Mouse (Mus musculus): Measurements from ENCODE around the gene Cd160. TPM values are rescaled to one million over a fixed set of nuclear protein-coding genes. Genes with fewer than 3 reads are reported as not detected.

The Cd160 gene
- polyA plus RNA-seq, 1 experiment from 2014 or later: 0.21 TPM

GRCm38 (mm10) chr3:96838996-96839645, 10.0 kb upstream of the Cd160 start:
- Histone ChIP-seq H3K4me1 (ENCODE audit: control insufficient read depth, insufficient read depth, low read depth, low read length) (no peaks in the 10 kb centered on the region), H3K4me2 (ENCODE audit: low read length) (no peak overlapping the region), H3K9ac (ENCODE audit: low read depth, low read length) (no peak overlapping the region), H3K27me3 (replicated peaks; ENCODE audit: control insufficient read depth, insufficient read depth, low read length) (no peaks in the 10 kb centered on the region), H3K4me3 (ENCODE audit: low read length) (no peak overlapping the region), H3K36me3 (ENCODE audit: control insufficient read depth, insufficient read depth, low read length) (no peaks in the 10 kb centered on the region), H3K27ac (ENCODE audit: low read depth, low read length) (no peak overlapping the region), H3K9me3 (ENCODE audit: control insufficient read depth, low read length) (no peaks in the 10 kb centered on the region)
- no peak for ATAC-seq
- WGBS: 86% methylated on average over 7 of the region's 7 CpGs

GRCm38 (mm10) chr3:96836414-96836813, 7.3 kb upstream of the Cd160 start:
- H3K9me3 ChIP-seq (ENCODE audit: control insufficient read depth, low read length): no peaks in the 10 kb centered on the region
- ATAC-seq: no peak

GRCm38 (mm10) chr3:96834587-96835348, 5.6 kb upstream of the Cd160 start:
- Histone ChIP-seq H3K36me3 (ENCODE audit: control insufficient read depth, insufficient read depth, low read length) (no peaks in the 10 kb centered on the region), H3K9me3 (ENCODE audit: control insufficient read depth, low read length) (no peaks in the 10 kb centered on the region), H3K9ac (ENCODE audit: low read depth, low read length) (no peak overlapping the region), H3K4me1 (ENCODE audit: control insufficient read depth, insufficient read depth, low read depth, low read length) (no peaks in the 10 kb centered on the region), H3K4me2 (ENCODE audit: low read length) (no peak overlapping the region), H3K27me3 (replicated peaks; ENCODE audit: control insufficient read depth, insufficient read depth, low read length) (no peaks in the 10 kb centered on the region), H3K4me3 (ENCODE audit: low read length) (no peak overlapping the region), H3K27ac (ENCODE audit: low read depth, low read length) (no peak overlapping the region)
- ATAC-seq: no peak
- 80% methylated on average over 7 of the region's 7 CpGs for WGBS

More at GRCm38 (mm10) chr3:96836414-96836813, 7.3 kb upstream of the Cd160 start:
- Histone ChIP-seq H3K4me1 (ENCODE audit: control insufficient read depth, insufficient read depth, low read depth, low read length) (no peaks in the 10 kb centered on the region), H3K27me3 (replicated peaks; ENCODE audit: control insufficient read depth, insufficient read depth, low read length) (no peaks in the 10 kb centered on the region), H3K27ac (ENCODE audit: low read depth, low read length) (no peak overlapping the region), H3K9ac (ENCODE audit: low read depth, low read length) (no peak overlapping the region), H3K36me3 (ENCODE audit: control insufficient read depth, insufficient read depth, low read length) (no peaks in the 10 kb centered on the region), H3K4me2 (ENCODE audit: low read length) (no peak overlapping the region), H3K4me3 (ENCODE audit: low read length) (no peak overlapping the region)
- 57% methylated on average over 2 of the region's 2 CpGs for WGBS

GRCm38 (mm10) chr3:96832930-96833329, 3.8 kb upstream of the Cd160 start:
- ATAC-seq: no peak
- Histone ChIP-seq H3K9ac (ENCODE audit: low read depth, low read length) (no peak overlapping the region), H3K27me3 (replicated peaks; ENCODE audit: control insufficient read depth, insufficient read depth, low read length) (no peaks in the 10 kb centered on the region), H3K9me3 (ENCODE audit: control insufficient read depth, low read length) (no peaks in the 10 kb centered on the region), H3K4me3 (ENCODE audit: low read length) (no peak overlapping the region), H3K36me3 (ENCODE audit: control insufficient read depth, insufficient read depth, low read length) (no peaks in the 10 kb centered on the region), H3K4me2 (ENCODE audit: low read length) (no peak overlapping the region), H3K4me1 (ENCODE audit: control insufficient read depth, insufficient read depth, low read depth, low read length) (no peaks in the 10 kb centered on the region), H3K27ac (ENCODE audit: low read depth, low read length) (no peak overlapping the region)
- WGBS: 16% methylated on average over 5 of the region's 5 CpGs

- no peak overlapping the region for H3K9ac ChIP-seq (ENCODE audit: low read depth, low read length)
- H3K4me3 ChIP-seq (ENCODE audit: low read length): no peak overlapping the region
- H3K27me3 ChIP-seq (replicated peaks; ENCODE audit: control insufficient read depth, insufficient read depth, low read length): no peaks in the 10 kb centered on the region
- no peak for ATAC-seq
- H3K4me2 ChIP-seq (ENCODE audit: low read length): no peak overlapping the region
- 77% methylated on average over 10 of the region's 10 CpGs for WGBS
- H3K36me3 ChIP-seq (ENCODE audit: control insufficient read depth, insufficient read depth, low read length): no peaks in the 10 kb centered on the region
- no peaks in the 10 kb centered on the region for H3K4me1 ChIP-seq (ENCODE audit: control insufficient read depth, insufficient read depth, low read depth, low read length)
- no peaks in the 10 kb centered on the region for H3K9me3 ChIP-seq (ENCODE audit: control insufficient read depth, low read length)
- H3K27ac ChIP-seq (ENCODE audit: low read depth, low read length): no peak overlapping the region
These were observed 705 bp upstream of the Cd160 start for GRCm38 (mm10) chr3:96829856-96830255.

GRCm38 (mm10) chr3:96828308-96828864, 765 bp downstream of the Cd160 start:
- no peak overlapping the region for H3K9ac ChIP-seq (ENCODE audit: low read depth, low read length)
- no peak overlapping the region for H3K4me3 ChIP-seq (ENCODE audit: low read length)
- no peak overlapping the region; the same call in 1 of the 2 replicates for H3K4me2 ChIP-seq (ENCODE audit: low read length)
- H3K4me1 ChIP-seq (ENCODE audit: control insufficient read depth, insufficient read depth, low read depth, low read length): no peaks in the 10 kb centered on the region
- WGBS: 39% methylated on average over 15 of the region's 15 CpGs
- no peaks in the 10 kb centered on the region for H3K36me3 ChIP-seq (ENCODE audit: control insufficient read depth, insufficient read depth, low read length)
- H3K27me3 ChIP-seq (replicated peaks; ENCODE audit: control insufficient read depth, insufficient read depth, low read length): no peaks in the 10 kb centered on the region
- no peak overlapping the region for H3K27ac ChIP-seq (ENCODE audit: low read depth, low read length)
- no peaks in the 10 kb centered on the region for H3K9me3 ChIP-seq (ENCODE audit: control insufficient read depth, low read length)
- ATAC-seq: no peak

GRCm38 (mm10) chr3:96825261-96825660, 3.9 kb downstream of the Cd160 start:
- no peak for ATAC-seq
- WGBS: 43% methylated on average over 11 of the region's 11 CpGs
- H3K4me1 ChIP-seq (ENCODE audit: control insufficient read depth, insufficient read depth, low read depth, low read length): no peaks in the 10 kb centered on the region
- H3K4me2 ChIP-seq (ENCODE audit: low read length): no peak overlapping the region
- no peak overlapping the region for H3K27ac ChIP-seq (ENCODE audit: low read depth, low read length)
- no peaks in the 10 kb centered on the region for H3K36me3 ChIP-seq (ENCODE audit: control insufficient read depth, insufficient read depth, low read length)
- H3K9ac ChIP-seq (ENCODE audit: low read depth, low read length): no peak overlapping the region
- H3K9me3 ChIP-seq (ENCODE audit: control insufficient read depth, low read length): no peaks in the 10 kb centered on the region
- H3K27me3 ChIP-seq (replicated peaks; ENCODE audit: control insufficient read depth, insufficient read depth, low read length): no peaks in the 10 kb centered on the region
- H3K4me3 ChIP-seq (ENCODE audit: low read length): no peak overlapping the region

- Histone ChIP-seq H3K36me3 (ENCODE audit: control insufficient read depth, insufficient read depth, low read length) (no peaks in the 10 kb centered on the region), H3K27me3 (replicated peaks; ENCODE audit: control insufficient read depth, insufficient read depth, low read length) (no peaks in the 10 kb centered on the region), H3K9me3 (ENCODE audit: control insufficient read depth, low read length) (no peaks in the 10 kb centered on the region), H3K4me2 (ENCODE audit: low read length) (no peak overlapping the region), H3K9ac (ENCODE audit: low read depth, low read length) (no peak overlapping the region), H3K4me1 (ENCODE audit: control insufficient read depth, insufficient read depth, low read depth, low read length) (no peaks in the 10 kb centered on the region), H3K27ac (ENCODE audit: low read depth, low read length) (no peak overlapping the region), H3K4me3 (ENCODE audit: low read length) (no peak overlapping the region)
- 81% methylated on average over 12 of the region's 12 CpGs for WGBS
- no peak for ATAC-seq
These were observed 4.5 kb downstream of the Cd160 start for GRCm38 (mm10) chr3:96824614-96825013.

- ATAC-seq: no peak
- H3K4me2 ChIP-seq (ENCODE audit: low read length): no peak overlapping the region
- H3K36me3 ChIP-seq (ENCODE audit: control insufficient read depth, insufficient read depth, low read length): no peaks in the 10 kb centered on the region
- no peaks in the 10 kb centered on the region for H3K27me3 ChIP-seq (replicated peaks; ENCODE audit: control insufficient read depth, insufficient read depth, low read length)
- 64% methylated on average over 3 of the region's 3 CpGs for WGBS
- H3K9ac ChIP-seq (ENCODE audit: low read depth, low read length): no peak overlapping the region
- no peak overlapping the region for H3K4me3 ChIP-seq (ENCODE audit: low read length)
- no peaks in the 10 kb centered on the region for H3K4me1 ChIP-seq (ENCODE audit: control insufficient read depth, insufficient read depth, low read depth, low read length)
- no peaks in the 10 kb centered on the region for H3K9me3 ChIP-seq (ENCODE audit: control insufficient read depth, low read length)
- H3K27ac ChIP-seq (ENCODE audit: low read depth, low read length): no peak overlapping the region
These were observed 5.5 kb downstream of the Cd160 start for GRCm38 (mm10) chr3:96823701-96824100.
